Mouse (Mus musculus) cerebellum, adult 9-11 months (tissue): ENCODE measurements around the gene Csnk2a1.
A peak's percentile ranks its signal among the peaks of the same experiment; 100 is the strongest.
"Not testable (repeated sequence)": the region's sequence is repeated elsewhere in the genome, so short reads cannot be mapped to it uniquely, and the experiment has no call there.

Experiments
- DNase-seq: peaks from one replicate; pipeline ENCODE4 v3.0.0; 2022

The Csnk2a1 gene

GRCm38 (mm10) chr2:152240580-152240979 is 13.9 kb downstream of the Csnk2a1 start:
- DNase-seq: no peak

- DNase-seq: no peak
These were observed 20.6 kb downstream of the Csnk2a1 start for GRCm38 (mm10) chr2:152247213-152247612.

- DNase-seq: no peak
These were observed 23.9 kb downstream of the Csnk2a1 start for GRCm38 (mm10) chr2:152250511-152250910.

- no peak for DNase-seq
These were observed 33.1 kb downstream of the Csnk2a1 start for GRCm38 (mm10) chr2:152259739-152260138.

- no peak for DNase-seq
These were observed 47.0 kb downstream of the Csnk2a1 start for GRCm38 (mm10) chr2:152273639-152274038.

- DNase-seq: no peak
These were observed 54.8 kb downstream of the Csnk2a1 start for GRCm38 (mm10) chr2:152281407-152281806.

- DNase-seq: no peak
These were observed 60.9 kb downstream of the Csnk2a1 start for GRCm38 (mm10) chr2:152287560-152287959.

- no peak for DNase-seq
These were observed 61.4 kb downstream of the Csnk2a1 start for GRCm38 (mm10) chr2:152288046-152288445.

- DNase-seq: not testable (repeated sequence)
These were observed 63.0 kb downstream of the Csnk2a1 start for GRCm38 (mm10) chr2:152289623-152290022.

GRCm38 (mm10) chr2:152292475-152292874 is 65.8 kb downstream of the Csnk2a1 start:
- no peak for DNase-seq

- DNase-seq: no peak
These were observed 66.6 kb downstream of the Csnk2a1 start for GRCm38 (mm10) chr2:152293179-152293726.

GRCm38 (mm10) chr2:152293727-152294475 is 67.3 kb downstream of the Csnk2a1 start, which contains the start of gene Tbc1d20:
Gene Tbc1d20 (plus strand): TSS chr2:152293828.
- peak; percentile 94 for DNase-seq

- DNase-seq: no peak
These were observed 67.9 kb downstream of the Csnk2a1 start for GRCm38 (mm10) chr2:152294541-152294940.

- DNase-seq: no peak
These were observed 76.2 kb downstream of the Csnk2a1 start for GRCm38 (mm10) chr2:152302862-152303261.

GRCm38 (mm10) chr2:152303781-152304180 is 77.1 kb downstream of the Csnk2a1 start:
- no peak for DNase-seq

- no peak for DNase-seq
These were observed 78.8 kb downstream of the Csnk2a1 start for GRCm38 (mm10) chr2:152305480-152305879.

GRCm38 (mm10) chr2:152307186-152307585 is 80.5 kb downstream of the Csnk2a1 start:
- no peak for DNase-seq

- no peak for DNase-seq
These were observed 86.4 kb downstream of the Csnk2a1 start for GRCm38 (mm10) chr2:152312996-152313395.

GRCm38 (mm10) chr2:152313926-152314325 is 87.3 kb downstream of the Csnk2a1 start:
- no peak for DNase-seq

GRCm38 (mm10) chr2:152317054-152317453 is 90.4 kb downstream of the Csnk2a1 start:
- DNase-seq: no peak

- DNase-seq: no peak
These were observed 94.9 kb downstream of the Csnk2a1 start for GRCm38 (mm10) chr2:152321558-152321957.

- DNase-seq: no peak
These were observed 95.6 kb downstream of the Csnk2a1 start for GRCm38 (mm10) chr2:152322198-152322597.

- peak; percentile 85 for DNase-seq
These were observed 97.3 kb downstream of the Csnk2a1 start for GRCm38 (mm10) chr2:152323971-152324370.

GRCm38 (mm10) chr2:152324842-152325241 is 98.2 kb downstream of the Csnk2a1 start:
- no peak for DNase-seq

GRCm38 (mm10) chr2:152326157-152326556 is 99.5 kb downstream of the Csnk2a1 start:
- no peak for DNase-seq
